Mouse (Mus musculus): ENCODE measurements around the gene Ovol3. TPM values are rescaled to one million over a fixed set of nuclear protein-coding genes. Genes with fewer than 3 reads are reported as not detected.

Ovol3 gene
- polyA plus RNA-seq, 1 experiment from 2014 or later: not detected

DNA sequence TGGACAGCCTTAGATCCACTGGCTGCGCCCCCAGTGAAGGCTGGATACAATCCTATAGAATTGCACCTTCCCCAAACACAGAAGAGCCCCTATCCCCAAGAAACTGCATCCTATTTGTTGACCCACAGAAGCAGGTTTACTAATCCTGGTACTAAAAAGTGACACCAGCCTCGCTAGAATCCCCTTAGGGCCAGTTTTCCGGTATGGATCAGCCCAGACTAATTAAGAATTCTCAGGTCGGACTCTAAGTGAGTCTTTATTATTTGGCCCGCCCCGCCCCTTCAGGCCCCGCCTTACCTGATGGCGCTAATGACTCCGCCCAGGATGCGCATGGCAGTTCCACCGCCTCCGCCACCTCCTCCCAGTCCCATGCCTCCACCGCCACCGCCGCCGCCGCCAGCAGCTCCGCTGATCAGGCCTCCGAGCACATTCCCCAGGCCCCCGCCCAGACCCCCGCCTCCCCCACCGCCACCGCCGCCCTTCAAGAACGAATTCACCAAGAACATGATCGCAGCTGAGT is 41.9 kb downstream of the Ovol3 start:
- Histone ChIP-seq H3K9me3 (replicated peaks) (no peaks in the 10 kb centered on the region), H3K4me3 (peak overlapping the region; percentile 80), H3K27me3 (no peaks in the 10 kb centered on the region), H3K9ac (peak overlapping the region; percentile 83), H3K4me1 (replicated peaks) (peaks cover 23% of the 10 kb centered on the region), H3K27ac (peak overlapping the region; percentile 88), H3K36me3 (peaks cover 38% of the 10 kb centered on the region), H3K4me2 (peak overlapping the region; percentile 80)
- peak; percentile 63 for ATAC-seq (replicated peaks; ENCODE audit: insufficient number of reproducible peaks, insufficient read depth, low FRiP score, low read depth)
- under 1% methylated on average over 22 of the region's 26 CpGs for WGBS

DNA sequence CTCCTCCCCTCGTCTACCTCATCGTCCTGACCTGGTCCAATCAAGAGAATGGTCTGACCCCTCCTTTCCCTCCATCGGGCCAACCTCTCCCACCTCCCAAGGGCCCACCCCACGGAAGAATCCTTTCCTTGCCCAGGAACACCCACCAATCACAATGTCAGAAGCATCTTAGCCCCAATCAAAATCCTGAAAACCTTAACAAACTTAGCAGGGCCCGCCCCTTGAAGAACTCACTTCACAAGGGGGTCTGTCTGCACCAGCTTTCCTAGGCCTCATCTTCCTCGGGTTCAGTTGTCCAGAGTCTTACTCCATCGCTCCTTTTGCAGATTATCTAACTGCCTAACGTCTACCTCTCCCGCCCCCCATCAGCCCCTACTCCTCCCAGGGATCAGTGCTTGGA is 42.5 kb downstream of the Ovol3 start:
- peak overlapping the region; percentile 80 for H3K4me2 ChIP-seq
- peaks cover 20% of the 10 kb centered on the region for H3K4me1 ChIP-seq (replicated peaks)
- peak overlapping the region; percentile 83; the same call in 1 of the 2 replicates for H3K9ac ChIP-seq
- peaks cover 44% of the 10 kb centered on the region for H3K36me3 ChIP-seq
- H3K9me3 ChIP-seq (replicated peaks): no peaks in the 10 kb centered on the region
- 33% methylated on average over 9 of the region's 9 CpGs for WGBS
- ATAC-seq (replicated peaks; ENCODE audit: insufficient number of reproducible peaks, insufficient read depth, low FRiP score, low read depth): no peak
- peak overlapping the region; percentile 88 for H3K27ac ChIP-seq
- peak overlapping the region; percentile 80 for H3K4me3 ChIP-seq
- no peaks in the 10 kb centered on the region for H3K27me3 ChIP-seq

DNA sequence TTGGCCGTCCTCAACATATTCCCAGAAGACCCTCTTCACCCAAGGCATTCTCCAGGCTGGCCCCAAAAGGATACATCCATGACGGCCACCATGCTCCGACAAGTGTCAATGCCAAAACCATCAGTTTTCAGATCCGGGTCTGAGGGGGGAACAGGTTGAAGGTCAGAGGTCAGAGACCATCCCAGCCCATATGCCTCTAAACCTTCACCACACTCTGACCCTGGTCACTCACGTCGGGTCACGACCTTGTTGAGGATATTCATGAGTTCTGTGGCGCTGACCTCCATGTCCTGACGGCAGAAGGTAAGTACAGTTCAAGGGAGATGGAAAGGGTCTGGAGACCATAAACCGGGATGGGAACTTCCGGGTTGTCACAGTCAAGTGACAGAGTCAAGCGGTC is 43.4 kb downstream of the Ovol3 start:
- H3K36me3 ChIP-seq: peaks cover 54% of the 10 kb centered on the region
- 87% methylated on average over 12 of the region's 12 CpGs for WGBS

DNA sequence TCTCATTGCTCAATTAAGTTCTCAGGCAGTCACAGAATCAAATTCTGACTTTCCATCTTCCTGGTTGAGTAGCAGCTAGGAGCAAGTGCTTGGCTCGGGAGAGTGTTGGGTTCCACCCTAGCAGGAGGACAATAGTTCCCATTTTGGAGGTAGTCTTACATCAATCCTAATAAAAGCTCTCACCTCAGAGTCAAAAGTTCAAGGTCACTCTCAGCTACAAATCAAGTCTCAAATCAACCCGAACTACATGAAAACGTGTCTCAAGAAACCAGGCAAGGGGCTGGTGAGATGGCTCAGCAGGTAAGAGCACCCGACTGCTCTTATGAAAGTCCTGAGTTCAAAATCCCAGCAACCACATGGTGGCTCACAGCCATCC is 46.4 kb downstream of the Ovol3 start:
- Histone ChIP-seq H3K4me3 (no peak overlapping the region), H3K4me2 (no peak overlapping the region), H3K4me1 (replicated peaks) (peaks cover 30% of the 10 kb centered on the region), H3K9ac (no peak overlapping the region), H3K36me3 (peaks cover 70% of the 10 kb centered on the region), H3K27ac (no peak overlapping the region), H3K9me3 (replicated peaks) (no peaks in the 10 kb centered on the region), H3K27me3 (no peaks in the 10 kb centered on the region)
- 76% methylated on average over 4 of the region's 4 CpGs for WGBS
- ATAC-seq (replicated peaks; ENCODE audit: insufficient number of reproducible peaks, insufficient read depth, low FRiP score, low read depth): no peak

More for the DNA sequence above, 43.4 kb downstream of the Ovol3 start:
- ATAC-seq (replicated peaks; ENCODE audit: insufficient number of reproducible peaks, insufficient read depth, low FRiP score, low read depth): no peak
- H3K9ac ChIP-seq: no peak overlapping the region
- H3K27ac ChIP-seq: no peak overlapping the region
- H3K4me2 ChIP-seq: no peak overlapping the region
- H3K4me3 ChIP-seq: no peak overlapping the region
- no peaks in the 10 kb centered on the region for H3K9me3 ChIP-seq (replicated peaks)
- H3K27me3 ChIP-seq: no peaks in the 10 kb centered on the region
- H3K4me1 ChIP-seq (replicated peaks): peaks cover 20% of the 10 kb centered on the region

DNA sequence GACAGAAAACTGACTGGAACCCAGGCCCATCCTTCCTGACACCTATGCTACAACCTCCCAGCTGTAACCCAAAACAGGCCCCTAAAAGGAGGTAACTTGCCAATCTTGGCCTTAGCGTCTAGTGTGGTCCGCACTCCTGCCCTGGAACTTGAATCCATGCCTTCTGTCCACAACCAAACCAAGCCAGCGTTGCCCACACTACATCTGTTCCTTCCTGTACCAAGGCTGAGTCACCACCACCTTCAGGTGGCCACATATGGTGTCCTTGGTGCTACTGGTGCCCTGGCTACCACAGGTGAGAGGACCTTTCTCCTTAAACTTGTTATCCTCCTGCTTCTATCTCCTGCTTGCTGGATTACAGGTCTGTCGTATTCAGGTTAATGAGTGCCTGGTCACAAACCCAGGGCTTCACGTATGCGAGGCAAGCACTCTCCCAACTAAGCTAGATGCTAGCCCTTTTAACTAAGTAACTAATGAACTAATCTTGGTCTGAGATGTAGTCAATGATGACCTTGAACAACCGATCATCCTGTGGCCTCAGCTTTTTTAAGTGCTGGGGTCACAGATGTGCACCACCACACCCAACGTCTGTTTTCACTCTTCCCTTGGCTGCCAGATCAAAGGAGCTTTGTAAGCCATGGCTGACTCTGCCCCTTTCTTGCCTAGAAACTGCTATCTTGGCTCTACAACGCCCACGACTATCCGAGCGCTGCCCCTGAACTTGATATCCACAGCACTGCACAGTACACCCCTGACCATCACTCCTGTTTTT is 47.0 kb downstream of the Ovol3 start:
- Histone ChIP-seq H3K36me3 (peaks cover 70% of the 10 kb centered on the region), H3K27ac (no peak overlapping the region), H3K27me3 (no peaks in the 10 kb centered on the region), H3K4me3 (no peak overlapping the region), H3K4me1 (replicated peaks) (peaks cover 29% of the 10 kb centered on the region), H3K9ac (no peak overlapping the region), H3K4me2 (no peak overlapping the region), H3K9me3 (replicated peaks) (no peaks in the 10 kb centered on the region)
- 72% methylated on average over 12 of the region's 12 CpGs for WGBS
- ATAC-seq (replicated peaks; ENCODE audit: insufficient number of reproducible peaks, insufficient read depth, low FRiP score, low read depth): no peak

DNA sequence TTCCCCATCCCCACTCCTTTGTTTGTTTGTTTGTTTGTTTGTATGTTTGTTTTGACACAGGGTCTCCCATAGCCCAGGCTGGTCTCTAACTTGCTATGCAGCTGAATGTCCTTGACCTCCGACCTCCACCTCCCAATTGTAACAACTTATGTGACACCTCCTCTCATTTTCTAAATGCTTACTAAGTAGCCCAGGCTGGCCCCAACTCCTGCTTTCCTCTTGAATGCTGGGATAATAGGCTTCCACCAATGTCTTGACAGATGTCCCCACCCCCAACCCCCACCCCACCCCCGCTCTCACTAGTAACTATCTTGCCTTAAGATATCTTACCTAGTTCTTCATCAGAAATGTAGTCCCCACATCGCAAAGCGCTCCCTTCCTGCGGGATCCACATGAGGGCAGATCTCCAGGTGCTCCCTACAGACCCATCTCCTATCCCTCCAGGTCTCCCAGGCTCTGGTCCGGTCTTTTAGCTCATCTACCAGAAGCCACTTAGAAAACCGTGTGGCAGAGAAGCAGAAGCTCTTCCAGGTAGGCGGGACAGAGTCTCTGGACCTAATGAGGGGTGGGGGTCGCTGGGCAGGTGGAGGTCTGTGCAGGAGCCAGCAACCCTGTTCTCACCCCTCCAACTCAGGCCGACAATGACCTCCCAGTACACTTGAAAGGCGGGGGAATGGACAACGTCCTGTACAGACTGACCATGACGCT is 50.7 kb downstream of the Ovol3 start:
- Histone ChIP-seq H3K27ac (peak overlapping the region; percentile 79), H3K9ac (peak overlapping the region; percentile 73), H3K4me3 (peak overlapping the region; percentile 58), H3K36me3 (peaks cover 40% of the 10 kb centered on the region), H3K4me2 (peak overlapping the region; percentile 72), H3K27me3 (no peaks in the 10 kb centered on the region), H3K4me1 (replicated peaks) (peaks cover 19% of the 10 kb centered on the region), H3K9me3 (replicated peaks) (no peaks in the 10 kb centered on the region)
- no peak for ATAC-seq (replicated peaks; ENCODE audit: insufficient number of reproducible peaks, insufficient read depth, low FRiP score, low read depth)
- 65% methylated on average over 13 of the region's 13 CpGs for WGBS

DNA sequence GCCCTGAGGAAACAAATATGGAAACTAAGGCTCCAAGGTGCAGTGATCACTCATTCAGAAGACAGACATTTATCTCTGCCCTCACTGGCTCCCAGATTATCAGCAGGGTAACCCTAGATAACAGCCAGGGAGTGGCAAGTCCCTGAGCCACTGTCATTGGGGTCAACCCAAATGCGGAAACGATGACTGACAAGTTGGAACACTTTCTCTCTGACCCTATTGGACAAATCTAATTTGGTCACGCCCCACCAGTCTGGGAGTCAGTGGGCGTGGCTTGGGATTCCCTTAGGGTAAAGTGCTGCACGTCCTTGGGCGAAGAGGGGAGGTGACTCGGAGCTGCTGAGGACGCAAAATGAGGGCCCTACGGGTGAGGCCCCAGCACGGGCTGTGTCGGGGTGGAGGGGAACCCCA is 51.6 kb downstream of the Ovol3 start, which contains the start of gene Cox7a1:
Cox7a1 (plus strand) TSS at position 266 of the 411 bp plus-strand sequence.
- 2% methylated on average over 11 of the region's 11 CpGs for WGBS
- no peaks in the 10 kb centered on the region for H3K9me3 ChIP-seq (replicated peaks)
- ATAC-seq (replicated peaks; ENCODE audit: insufficient number of reproducible peaks, insufficient read depth, low FRiP score, low read depth): peak; percentile 80
- peak within 1 kb of the TSS; percentile 58 for H3K4me3 ChIP-seq
- peaks cover 35% of the 10 kb centered on the region for H3K36me3 ChIP-seq
- peak within 1 kb of the TSS; percentile 73 for H3K9ac ChIP-seq
- peak within 1 kb of the TSS; percentile 79 for H3K27ac ChIP-seq
- H3K27me3 ChIP-seq: no peaks in the 10 kb centered on the region
- H3K4me2 ChIP-seq: peak within 1 kb of the TSS; percentile 72
- peaks cover 19% of the 10 kb centered on the region for H3K4me1 ChIP-seq (replicated peaks)

Other genes starting within 250 kb of the Ovol3 start
- 3.3 and 4.1 TPM in 2 replicates for gene Zfp14, start 184.3 kb downstream of the Ovol3 start, polyA plus RNA-seq (2015; fragmentation: Nextera tagmentation; extraction: Ambion mirVana)
- 3.5 and 4.6 TPM in 2 replicates for gene Zfp82, start 162.8 kb downstream of the Ovol3 start, polyA plus RNA-seq (2015; fragmentation: Nextera tagmentation; extraction: Ambion mirVana)
- 0.59 TPM in 1 of 2 replicates, not detected in the other for gene Gm26920, start 145.3 kb downstream of the Ovol3 start, polyA plus RNA-seq (2015; fragmentation: Nextera tagmentation; extraction: Ambion mirVana)
- 5.1 and 6.3 TPM in 2 replicates for gene Zfp566, start 145.2 kb downstream of the Ovol3 start, polyA plus RNA-seq (2015; fragmentation: Nextera tagmentation; extraction: Ambion mirVana)
- gene Zfp260, start 140.9 kb downstream of the Ovol3 start, polyA plus RNA-seq (2015; fragmentation: Nextera tagmentation; extraction: Ambion mirVana): 72.9 and 75.3 TPM in 2 replicates
- 10.0 and 13.7 TPM in 2 replicates for gene Zfp382, start 113.8 kb downstream of the Ovol3 start, polyA plus RNA-seq (2015; fragmentation: Nextera tagmentation; extraction: Ambion mirVana)
- gene Zfp146, start 66.0 kb downstream of the Ovol3 start, polyA plus RNA-seq (2015; fragmentation: Nextera tagmentation; extraction: Ambion mirVana): 6.9 and 8.5 TPM in 2 replicates
- 369 and 603 TPM in 2 replicates for gene Cox7a1, start 51.6 kb downstream of the Ovol3 start, polyA plus RNA-seq (2015; fragmentation: Nextera tagmentation; extraction: Ambion mirVana)
- 77.4 and 96.6 TPM in 2 replicates for gene Capns1, start 36.9 kb downstream of the Ovol3 start, polyA plus RNA-seq (2015; fragmentation: Nextera tagmentation; extraction: Ambion mirVana)
- 99.7 and 105 TPM in 2 replicates for gene Polr2i, start 3.8 kb downstream of the Ovol3 start, polyA plus RNA-seq (2015; fragmentation: Nextera tagmentation; extraction: Ambion mirVana)
- 125 and 140 TPM in 2 replicates for gene Tbcb, start 3.5 kb downstream of the Ovol3 start, polyA plus RNA-seq (2015; fragmentation: Nextera tagmentation; extraction: Ambion mirVana)
- 0.42 and 0.61 TPM in 2 replicates for gene Thap8, start 44.4 kb upstream of the Ovol3 start, polyA plus RNA-seq (2015; fragmentation: Nextera tagmentation; extraction: Ambion mirVana)
- 6.7 and 8.6 TPM in 2 replicates for gene Wdr62, start 44.7 kb upstream of the Ovol3 start, polyA plus RNA-seq (2015; fragmentation: Nextera tagmentation; extraction: Ambion mirVana)
- gene Clip3, start 56.0 kb upstream of the Ovol3 start, polyA plus RNA-seq (2015; fragmentation: Nextera tagmentation; extraction: Ambion mirVana): 8.0 and 12.0 TPM in 2 replicates
- gene Alkbh6, start 73.0 kb upstream of the Ovol3 start, polyA plus RNA-seq (2015; fragmentation: Nextera tagmentation; extraction: Ambion mirVana): 57.4 and 64.4 TPM in 2 replicates
- 6.1 and 18.8 TPM in 2 replicates for gene Syne4, start 79.1 kb upstream of the Ovol3 start, polyA plus RNA-seq (2015; fragmentation: Nextera tagmentation; extraction: Ambion mirVana)
- gene E130208F15Rik, start 86.0 kb upstream of the Ovol3 start, polyA plus RNA-seq (2015; fragmentation: Nextera tagmentation; extraction: Ambion mirVana): 5.1 TPM in 1 of 2 replicates, not detected in the other
- gene Sdhaf1, start 88.2 kb upstream of the Ovol3 start, polyA plus RNA-seq (2015; fragmentation: Nextera tagmentation; extraction: Ambion mirVana): 14.4 and 17.5 TPM in 2 replicates
- 1.4 and 2.1 TPM in 2 replicates for gene Lrfn3, start 127.0 kb upstream of the Ovol3 start, polyA plus RNA-seq (2015; fragmentation: Nextera tagmentation; extraction: Ambion mirVana)
- gene Tyrobp, start 178.0 kb upstream of the Ovol3 start, polyA plus RNA-seq (2015; fragmentation: Nextera tagmentation; extraction: Ambion mirVana): 27.1 and 46.0 TPM in 2 replicates
- gene Hcst, start 184.1 kb upstream of the Ovol3 start, polyA plus RNA-seq (2015; fragmentation: Nextera tagmentation; extraction: Ambion mirVana): 0.98 and 2.7 TPM in 2 replicates
- 0.76 and 1.5 TPM in 2 replicates for gene Nfkbid, start 186.0 kb upstream of the Ovol3 start, polyA plus RNA-seq (2015; fragmentation: Nextera tagmentation; extraction: Ambion mirVana)
- 14.7 and 21.7 TPM in 2 replicates for gene Aplp1, start 209.8 kb upstream of the Ovol3 start, polyA plus RNA-seq (2015; fragmentation: Nextera tagmentation; extraction: Ambion mirVana)
- gene Kirrel2, start 222.0 kb upstream of the Ovol3 start, polyA plus RNA-seq (2015; fragmentation: Nextera tagmentation; extraction: Ambion mirVana): 0.16 TPM in 2 replicates
- gene Nphs1, start 222.6 kb upstream of the Ovol3 start, polyA plus RNA-seq (2015; fragmentation: Nextera tagmentation; extraction: Ambion mirVana): 0.09 and 0.14 TPM in 2 replicates

All from heart, embryonic 15.5 days (tissue).